Mouse (Mus musculus) adrenal gland, adult 18-20 months (tissue): ENCODE results near the gene Nptn. TPM values are rescaled to one million over a fixed set of nuclear protein-coding genes. Genes with fewer than 3 reads are reported as not detected.
"Not testable (repeated sequence)": the region's sequence is repeated elsewhere in the genome, so short reads cannot be mapped to it uniquely, and the experiment has no call there.

ENCODE experiments used
- DNase-seq, 2 experiments: peaks; one replicate each; pipeline ENCODE4 v3.0.0; 2021 to 2022; ENCODE audit warnings: low spot score in 2 of 2
- total RNA-seq, 2 experiments: library from RNA; stranded (reverse); gene quantifications; 1 replicate in 1 of 2; 2 replicates in 1 of 2; pipeline ENCODE4 v1.2.3; 2021

The Nptn gene
- total RNA-seq, 2 experiments from 2014 or later, result 154 to 157 TPM

DNA sequence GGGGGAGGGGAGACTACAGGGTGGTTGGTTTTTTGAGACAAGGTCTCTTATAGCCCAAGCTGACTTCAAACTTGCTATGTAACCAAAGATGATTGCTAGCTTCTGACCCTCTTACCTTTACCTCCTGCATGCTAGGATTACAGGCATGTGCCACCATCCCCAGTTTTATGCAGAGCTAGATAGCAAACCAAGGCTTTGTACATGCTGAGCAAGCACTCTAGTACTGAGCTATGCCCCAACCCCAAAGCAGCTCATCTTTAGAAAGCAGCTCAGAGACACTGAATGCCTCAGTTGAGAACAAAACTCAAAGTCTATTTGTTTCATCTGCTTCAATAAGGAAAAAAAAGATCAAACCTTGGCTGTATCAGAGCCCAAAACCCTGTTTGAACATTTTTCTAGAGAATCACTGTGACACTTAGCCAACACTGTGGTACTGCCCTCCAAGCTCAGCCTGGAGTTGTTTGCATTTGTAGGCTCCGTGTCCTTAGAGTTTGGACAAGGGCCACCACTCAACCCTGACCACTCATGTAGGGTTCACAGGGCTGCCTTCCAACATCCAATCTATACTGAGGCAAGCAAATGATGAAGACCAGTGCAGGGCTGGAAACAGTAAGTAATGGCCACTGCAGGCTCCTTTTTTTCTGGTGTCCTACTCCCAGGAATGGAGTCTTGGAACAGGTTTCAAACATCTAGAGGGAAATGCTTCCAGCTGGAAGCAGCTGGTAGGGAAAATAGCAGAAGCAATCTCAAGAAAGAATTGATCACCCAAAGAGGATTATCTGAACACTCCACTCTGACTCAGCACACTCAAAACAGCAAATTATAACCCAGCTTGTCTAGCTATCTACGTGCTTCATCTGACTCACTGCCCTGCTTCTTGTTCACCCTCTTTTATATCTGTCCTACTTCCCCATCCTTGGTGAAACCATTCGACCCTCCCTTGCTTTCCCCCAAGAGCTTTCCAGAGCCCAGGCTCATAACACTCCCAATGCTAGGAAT is 24.3 kb upstream of the Nptn start:
- no peak for DNase-seq

DNA sequence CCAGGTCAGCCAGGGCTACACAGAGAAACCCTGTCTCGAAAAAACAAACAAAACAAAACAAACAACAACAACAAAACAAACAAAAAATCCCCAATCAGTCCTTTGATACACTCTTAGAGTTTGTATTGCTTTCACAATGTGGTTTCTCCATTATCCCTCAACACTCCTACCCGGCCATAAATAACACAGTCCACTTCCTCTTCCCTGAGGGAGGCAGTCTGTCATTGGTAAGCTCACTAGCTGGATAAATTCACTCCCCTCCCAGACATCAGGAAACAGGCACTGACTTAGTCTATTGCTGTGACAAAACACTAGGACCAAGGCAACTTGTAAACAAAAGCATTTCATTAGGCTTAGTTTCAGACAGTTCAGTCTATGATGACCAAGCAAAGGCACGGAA is 21.8 kb upstream of the Nptn start:
- no peak for DNase-seq

DNA sequence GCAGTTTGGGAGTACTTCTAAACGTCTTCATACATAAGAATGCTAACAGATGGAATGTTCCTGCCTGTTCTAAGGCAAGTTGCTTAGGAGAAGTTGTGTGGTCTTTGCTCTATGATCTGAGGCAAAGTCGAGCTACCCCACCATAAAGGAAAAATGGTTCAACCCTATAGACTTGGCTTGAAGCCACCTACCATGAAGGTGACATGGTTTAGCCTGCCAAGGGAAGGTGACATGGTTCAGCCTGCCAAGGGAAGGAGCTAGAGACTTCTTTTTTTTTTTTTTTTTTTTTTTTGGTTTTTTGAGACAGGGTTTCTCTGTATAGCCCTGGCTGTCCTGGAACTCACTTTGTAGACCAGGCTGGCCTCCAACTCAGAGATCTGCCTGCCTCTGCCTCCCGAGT is 16.1 kb upstream of the Nptn start:
- DNase-seq, result not testable (repeated sequence)

DNA sequence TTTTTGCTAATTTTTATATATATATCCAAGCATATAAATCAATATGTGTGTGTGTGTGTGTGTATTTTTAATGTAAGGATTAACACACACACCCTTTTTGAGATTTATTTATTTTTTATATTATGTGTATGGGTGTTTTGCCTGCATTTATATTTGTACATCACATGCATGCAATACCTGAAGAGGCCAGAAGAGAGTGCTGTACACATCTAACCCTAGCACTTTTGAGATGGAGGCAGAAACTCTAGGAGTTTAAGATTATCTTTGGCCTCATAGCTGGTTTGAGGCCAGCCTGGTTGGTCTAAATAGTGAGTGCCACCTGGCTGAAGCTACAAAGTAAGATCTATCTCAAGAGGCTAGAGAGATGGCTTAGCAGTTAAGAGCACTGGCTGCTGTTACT is 14.4 kb upstream of the Nptn start:
- no peak for DNase-seq

DNA sequence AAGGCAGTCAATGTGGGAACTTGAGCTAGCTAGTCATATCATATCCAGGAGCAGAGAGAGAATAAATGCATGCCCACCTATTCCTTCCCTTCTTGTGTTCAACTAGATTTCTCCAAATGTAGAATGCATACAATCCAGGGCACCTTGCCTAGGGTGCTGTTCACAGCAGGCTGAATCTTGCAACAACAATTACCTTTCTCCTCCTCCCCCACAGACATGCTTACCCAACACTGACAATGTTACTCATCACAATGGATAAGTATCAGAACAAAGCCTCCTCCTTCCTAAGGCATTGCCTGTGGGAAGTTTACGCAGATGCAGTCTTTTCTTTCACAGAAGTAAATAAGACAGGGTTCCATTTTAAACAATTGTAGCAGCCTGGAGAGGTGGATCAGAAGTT is 11.0 kb upstream of the Nptn start:
- no peak for DNase-seq

DNA sequence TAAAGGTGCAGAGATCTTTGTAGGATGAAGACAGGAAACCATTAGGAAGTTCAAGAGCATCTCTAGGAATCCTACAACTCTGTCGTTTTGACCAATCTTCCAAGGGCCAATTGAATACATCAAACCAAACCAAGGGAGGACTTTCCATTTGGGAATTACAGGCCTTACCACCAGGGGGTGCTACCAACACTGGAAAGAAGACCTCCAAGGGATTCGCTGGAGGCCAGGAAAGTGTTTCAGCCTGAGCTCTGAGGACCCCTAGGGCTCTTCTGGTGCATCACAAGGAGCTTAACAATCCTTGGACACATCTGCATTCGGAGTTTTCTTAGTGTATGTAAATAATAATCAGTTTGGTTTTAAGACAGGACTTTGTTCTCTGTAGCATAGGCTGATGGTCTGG is 3.4 kb upstream of the Nptn start:
- peak; percentile 81 to 85 for DNase-seq

DNA sequence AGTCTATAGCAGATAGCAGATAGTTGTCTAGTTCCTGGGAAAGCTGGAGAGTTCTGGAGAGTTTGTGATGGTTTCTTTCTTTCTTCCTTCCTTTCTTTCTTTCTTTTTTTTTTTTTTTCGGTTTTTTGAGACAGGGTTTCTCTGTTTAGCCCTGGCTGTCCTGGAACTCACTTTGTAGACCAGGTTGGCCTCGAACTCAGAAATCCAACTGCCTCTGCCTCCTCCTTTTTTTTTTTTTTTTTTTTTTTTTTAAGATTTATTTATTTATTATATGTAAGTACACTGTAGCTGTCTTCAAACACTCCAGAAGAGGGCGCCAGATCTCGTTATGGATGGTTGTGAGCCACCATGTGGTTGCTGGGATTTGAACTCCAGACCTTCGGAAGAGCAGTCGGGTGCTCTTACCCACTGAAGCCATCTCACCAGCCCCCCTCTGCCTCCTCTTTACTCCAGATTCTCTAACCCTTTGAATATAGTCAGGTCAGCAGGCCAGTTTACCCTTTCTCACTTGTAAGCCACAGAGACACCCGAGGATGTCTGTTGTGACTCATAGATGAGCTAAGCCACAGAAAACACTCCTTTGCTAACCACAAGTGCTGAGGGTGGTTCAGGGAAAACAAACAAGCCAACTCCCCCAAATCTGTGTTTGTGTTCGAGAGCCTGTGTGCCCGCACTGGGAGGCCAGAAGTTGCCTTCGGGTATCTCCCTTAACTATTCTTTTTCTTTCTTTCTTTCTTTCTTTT is 1.4 kb upstream of the Nptn start:
- not testable (repeated sequence) for DNase-seq

DNA sequence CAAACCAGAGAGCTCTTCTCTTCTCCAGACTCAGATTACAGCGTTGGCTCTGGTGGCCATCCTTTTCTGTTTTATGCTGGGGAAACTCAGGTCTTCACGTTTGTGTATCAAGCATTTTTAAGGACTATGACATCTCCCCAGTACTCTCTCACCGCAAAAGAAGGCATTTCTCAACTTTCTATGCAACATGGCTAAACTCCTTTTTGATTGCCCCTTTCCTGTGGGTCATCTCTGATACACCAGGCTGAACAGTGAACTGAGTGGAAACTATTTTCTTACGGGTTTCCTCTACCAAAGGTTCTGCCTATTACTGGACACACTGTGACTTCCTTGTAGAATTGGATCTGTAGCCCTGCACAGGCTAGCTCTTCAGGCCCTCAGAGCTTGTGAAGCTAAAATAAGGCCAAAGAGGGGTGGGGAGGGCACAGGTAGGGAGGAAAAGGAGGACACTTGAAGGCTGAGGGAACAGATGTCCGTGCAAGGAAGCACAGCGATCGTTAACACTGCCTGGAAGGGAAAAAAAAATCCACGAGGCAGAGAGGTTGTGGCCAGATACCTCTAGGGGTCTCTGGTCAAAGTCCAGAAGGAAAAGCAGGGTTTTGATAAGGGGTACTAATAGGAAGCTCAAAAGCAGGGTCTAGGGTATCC is 633 bp upstream of the Nptn start:
- peak in 1 of 2 experiments; percentile 23 for DNase-seq

DNA sequence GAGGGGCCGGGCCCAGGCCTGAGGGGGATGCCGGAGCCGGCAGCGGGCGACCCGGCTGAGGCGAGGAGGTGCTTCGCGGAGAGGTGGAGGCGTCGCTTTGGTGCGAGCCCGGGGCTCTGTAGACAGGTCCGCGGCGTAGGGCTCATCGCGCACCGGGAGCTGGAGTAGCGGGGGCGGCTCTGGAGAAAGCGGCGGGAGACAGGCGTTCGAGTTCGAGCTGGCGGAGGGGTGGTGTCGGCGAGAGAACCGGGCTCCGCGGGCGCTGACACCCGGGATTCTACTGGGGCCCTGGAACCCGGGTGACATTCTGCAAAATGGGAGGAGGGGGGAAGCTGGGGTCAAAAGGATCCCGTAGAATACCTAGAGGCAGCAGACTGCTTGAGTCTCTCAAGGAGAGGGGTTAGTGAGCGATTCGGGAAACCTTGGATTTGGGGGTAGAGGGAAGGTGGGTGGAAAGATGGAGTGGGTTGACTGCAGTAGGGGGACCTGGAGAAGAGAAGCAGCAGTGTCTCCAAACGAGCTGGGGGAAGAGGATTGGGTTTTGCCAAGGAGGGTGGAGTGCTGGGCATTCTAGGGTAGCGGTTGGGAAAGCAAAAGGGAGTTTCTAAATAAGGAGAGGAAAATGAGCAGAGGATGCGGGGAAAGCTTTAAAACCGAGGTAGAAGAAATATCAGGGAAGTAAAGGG is 684 bp downstream of the Nptn start:
- peak; percentile 58 to 63 for DNase-seq

DNA sequence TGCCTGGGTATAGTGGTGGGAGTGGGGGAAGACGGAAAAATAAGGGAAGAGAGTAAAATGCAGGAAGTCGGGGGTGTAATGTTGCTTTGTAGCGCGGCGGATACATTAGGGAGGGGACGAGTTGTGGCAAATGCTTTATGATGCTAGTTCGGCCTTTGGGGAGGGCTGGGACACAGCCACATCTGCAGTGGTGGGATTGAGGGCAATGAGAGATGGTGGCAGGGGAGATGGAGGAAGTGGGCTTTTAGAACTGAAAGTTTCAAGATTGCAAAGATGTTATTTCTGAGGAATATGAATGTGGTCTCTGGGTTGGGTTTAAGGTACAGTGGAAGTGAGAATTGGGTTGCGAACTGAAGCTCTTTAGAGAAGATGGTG is 1.2 kb downstream of the Nptn start:
- peak in 1 of 2 experiments; percentile 20 for DNase-seq

DNA sequence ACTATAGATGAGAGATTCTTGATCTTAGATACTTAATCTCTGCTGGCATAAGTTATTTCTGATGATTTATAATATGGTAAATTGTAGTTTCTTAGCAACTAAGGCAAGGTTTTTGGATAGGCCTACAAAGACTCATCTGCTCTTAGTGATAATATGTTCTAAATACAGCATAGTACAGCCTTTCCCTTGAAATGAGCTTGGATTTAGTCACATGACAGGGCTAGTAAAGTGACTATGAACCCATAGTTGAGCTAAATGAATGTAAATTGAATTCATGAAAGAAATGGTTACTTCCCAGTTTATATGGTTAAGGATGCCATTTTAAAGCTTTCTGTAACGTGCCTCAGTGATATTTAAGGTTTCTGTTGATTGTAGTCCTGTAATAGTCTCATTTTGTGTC is 2.3 kb downstream of the Nptn start:
- no peak for DNase-seq

DNA sequence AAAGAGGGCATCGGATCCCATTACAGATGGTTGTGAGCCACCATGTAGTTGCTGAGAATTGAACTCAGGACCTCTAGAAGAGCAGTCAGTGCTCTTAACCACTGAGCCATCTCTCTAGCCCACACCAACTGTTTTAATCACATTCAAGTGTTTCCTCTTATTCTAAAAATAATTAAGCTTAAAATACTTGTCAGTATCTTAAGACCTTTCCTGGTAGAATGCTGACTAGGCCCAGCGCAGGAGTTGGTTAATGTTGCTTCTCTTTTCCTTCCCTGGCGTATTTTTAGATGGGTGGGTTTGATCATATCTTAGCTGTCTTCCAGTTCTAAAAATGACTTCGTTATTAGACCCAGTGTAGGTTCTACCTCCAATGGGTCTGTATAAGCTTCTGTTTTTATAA is 6.6 kb downstream of the Nptn start:
- no peak for DNase-seq

DNA sequence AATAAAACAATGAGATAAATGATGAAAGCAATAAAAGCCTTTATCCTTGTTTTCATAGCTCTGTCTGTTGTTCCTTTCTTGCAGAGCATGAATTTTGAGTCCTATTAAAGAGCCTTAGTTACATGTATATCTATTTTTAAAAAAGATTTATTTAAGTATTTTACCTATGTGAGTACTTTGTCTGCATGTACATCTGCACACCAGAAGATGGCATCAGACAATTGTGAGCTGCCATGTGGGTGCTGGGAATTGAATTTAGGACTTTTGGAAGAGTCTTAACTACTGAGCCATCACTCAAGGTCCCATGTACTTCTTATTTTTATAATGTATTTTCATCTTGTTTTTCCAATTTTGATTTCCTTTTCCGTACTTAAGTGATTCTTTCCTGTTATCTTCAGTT is 13.3 kb downstream of the Nptn start:
- DNase-seq, result no peak

DNA sequence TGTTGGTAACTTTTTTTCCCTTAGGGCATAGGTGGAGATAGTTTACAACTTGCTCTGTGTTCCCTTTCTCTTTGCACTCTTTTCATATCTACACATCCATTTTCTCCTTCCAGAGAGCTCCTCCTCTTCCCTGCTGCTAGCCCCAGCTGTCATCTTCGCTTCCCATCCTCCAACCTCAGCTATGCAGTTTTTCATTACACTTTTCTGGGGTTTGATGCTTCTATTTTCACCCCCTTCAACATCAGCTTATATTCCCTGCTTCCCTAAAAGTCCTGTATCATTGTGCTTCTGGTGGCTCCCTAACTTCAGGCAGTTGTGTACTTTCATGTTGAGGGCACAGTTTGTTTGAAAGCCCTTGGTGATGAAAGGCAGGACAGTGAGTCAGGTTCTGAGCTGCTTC is 31.8 kb downstream of the Nptn start:
- DNase-seq, result no peak

DNA sequence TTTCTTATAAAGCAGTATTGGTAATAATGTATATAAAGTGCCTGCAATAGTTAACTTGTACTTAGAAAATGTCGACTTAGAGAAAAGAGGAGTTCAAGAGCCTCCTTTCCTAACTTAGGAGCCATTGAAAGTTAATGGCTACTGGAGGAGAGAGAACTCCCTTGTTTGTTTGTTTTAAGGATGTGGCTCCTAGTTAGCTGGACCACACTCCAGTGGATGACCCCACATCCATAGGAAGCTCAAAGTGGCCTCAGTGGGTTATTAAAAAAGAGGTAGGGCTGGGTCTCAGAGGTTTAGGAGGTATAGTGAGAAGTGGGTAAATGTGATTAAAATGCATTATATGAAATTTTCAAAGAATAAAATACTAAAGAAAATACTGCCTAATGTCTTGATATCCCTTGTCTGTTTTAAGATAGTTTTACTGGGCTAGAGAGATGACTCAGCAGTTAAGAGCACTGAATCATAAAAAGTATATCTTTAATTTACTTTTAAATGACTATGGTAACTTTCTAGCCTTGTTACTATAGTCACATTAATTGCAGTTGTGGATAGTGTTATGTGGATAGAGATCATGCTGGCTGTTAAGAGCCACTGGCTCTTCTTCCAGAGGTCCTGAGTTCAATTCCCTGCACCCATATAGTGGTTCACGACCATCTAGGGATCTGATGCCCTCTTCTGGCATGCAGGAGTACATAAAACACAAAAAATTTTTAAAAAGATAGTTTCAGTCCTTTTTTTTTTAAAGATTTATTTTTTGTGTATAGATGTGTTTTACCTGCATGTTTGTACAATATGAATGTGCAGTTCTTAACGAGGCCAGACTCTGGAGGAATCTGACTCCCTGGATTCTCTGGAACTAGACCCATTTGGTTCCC is 33.3 kb downstream of the Nptn start:
- no peak for DNase-seq

DNA sequence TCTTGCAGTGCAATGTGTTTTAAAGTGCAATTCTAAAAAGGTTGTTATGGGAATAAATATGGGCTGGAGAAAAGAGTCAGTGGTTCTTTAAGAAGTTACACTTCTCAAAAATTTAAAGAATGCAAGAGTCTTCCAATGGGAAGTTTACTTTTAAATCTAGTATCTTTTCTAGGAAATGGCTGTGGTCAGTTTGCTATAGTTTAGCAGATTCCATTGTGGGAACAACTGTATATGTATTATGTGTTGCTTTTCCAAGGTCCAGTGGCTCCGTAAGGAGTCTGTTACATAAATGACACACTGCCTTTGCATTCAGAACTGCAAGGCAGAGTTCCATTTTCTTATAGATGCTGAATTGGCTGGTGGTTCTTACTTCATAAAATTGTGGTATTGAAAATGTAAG is 41.0 kb downstream of the Nptn start:
- no peak for DNase-seq

DNA sequence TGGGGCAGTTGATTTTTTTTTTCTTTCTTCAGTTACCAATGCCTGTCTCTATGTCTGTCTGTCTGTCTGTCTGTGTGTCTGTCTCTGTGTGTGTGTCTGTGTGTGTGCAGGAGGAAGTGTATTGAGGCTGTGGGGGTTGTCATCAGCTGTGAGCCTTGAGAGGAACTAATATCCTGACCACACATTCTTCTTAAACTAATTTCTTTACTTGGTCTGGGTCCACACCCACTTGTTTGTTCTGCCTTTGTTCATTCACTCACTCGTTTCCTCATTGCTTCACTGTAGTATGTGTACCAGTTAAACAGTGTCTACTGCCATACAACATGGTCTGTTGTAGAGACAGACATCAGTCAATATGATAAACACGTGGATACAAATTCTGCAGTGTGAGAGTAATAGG is 45.2 kb downstream of the Nptn start:
- DNase-seq, result no peak

DNA sequence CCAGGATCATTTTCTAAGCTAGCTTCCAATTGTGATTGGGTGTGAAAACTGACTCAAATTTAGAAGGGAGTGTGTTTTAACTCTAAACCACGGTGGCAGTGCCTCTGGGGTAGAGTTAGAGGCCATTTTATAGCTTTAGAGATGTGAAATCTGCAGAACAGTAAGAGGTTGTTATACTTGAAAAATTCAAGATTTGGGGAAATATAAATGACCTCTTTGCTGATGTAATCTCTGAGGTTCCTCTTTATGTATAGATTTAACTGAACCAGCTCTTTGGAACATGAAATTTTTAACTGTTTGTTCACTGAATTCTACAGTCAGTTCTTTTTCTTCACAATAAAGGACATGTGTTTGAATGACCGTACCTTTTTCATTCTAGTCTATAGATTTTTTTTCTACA is 48.4 kb downstream of the Nptn start:
- no peak for DNase-seq

DNA sequence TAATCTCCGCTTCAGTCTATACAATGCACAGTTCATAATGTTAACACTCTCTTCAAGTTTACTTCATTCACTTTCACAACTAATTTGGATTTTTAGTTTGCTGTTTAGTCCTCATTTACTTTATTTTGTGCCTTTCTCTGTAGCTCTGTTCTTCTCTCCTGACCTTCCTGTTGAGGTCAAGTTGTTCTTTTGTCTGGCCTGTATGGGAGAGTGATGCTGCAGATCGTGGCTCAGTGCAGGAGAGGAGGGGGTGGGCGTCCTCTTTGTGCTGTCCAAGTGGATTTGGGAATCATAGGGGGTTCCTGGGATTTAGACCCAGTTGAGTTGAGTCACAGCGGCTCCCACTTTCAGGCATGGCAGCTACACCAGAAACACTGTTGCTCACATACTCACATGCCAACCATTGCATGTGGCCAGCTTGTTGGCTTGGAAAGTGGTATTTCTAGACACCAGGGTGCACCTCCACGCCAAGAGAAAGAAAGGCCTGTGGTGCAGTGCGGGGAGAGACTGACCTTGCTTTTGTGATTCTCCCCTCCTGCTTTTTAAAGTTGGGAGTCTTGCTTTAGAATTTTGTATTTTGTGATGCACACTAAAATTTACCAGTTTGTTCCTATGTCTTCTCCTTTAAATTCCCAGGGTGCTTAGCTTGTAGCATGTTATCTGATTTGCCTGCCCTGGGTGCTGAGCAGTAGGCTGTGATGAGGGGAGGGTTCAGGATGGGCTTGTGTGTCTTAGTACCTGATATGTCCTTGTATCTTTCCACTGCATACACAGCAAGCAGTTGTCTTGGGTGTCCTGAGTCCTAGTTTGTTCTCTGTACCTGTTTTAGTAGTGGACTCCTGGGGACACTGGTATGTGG is 66.6 kb downstream of the Nptn start:
- no peak for DNase-seq
